Mouse (Mus musculus) CD4-positive helper T cell, adult 2 months (primary cell): Measurements from ENCODE around the gene Shc4.

Experiments used
- DNase-seq: peaks from one replicate; pipeline ENCODE4 v3.0.0-alpha.2; 2012; ENCODE audit warnings: low read depth, missing footprints, low spot score

The Shc4 gene

GRCm38 (mm10) chr2:125724086-125724430, at the start of gene Shc4:
Shc4 (minus strand) TSS chr2:125724148.
- DNase-seq = no peak

GRCm38 (mm10) chr2:125765029-125765428, 41.1 kb upstream of the Shc4 start:
- DNase-seq = no peak

GRCm38 (mm10) chr2:125764531-125764930, 40.6 kb upstream of the Shc4 start:
- no peak for DNase-seq

- no peak for DNase-seq
Observed at GRCm38 (mm10) chr2:125749330-125749729, 25.4 kb upstream of the Shc4 start.

GRCm38 (mm10) chr2:125739338-125739737, 15.4 kb upstream of the Shc4 start:
- DNase-seq = no peak

GRCm38 (mm10) chr2:125738718-125739117, 14.8 kb upstream of the Shc4 start:
- DNase-seq = no peak

- no peak for DNase-seq
Observed at GRCm38 (mm10) chr2:125736025-125736343, 12.0 kb upstream of the Shc4 start.

- peak; percentile 51 for DNase-seq
Observed at GRCm38 (mm10) chr2:125735333-125736024, 11.5 kb upstream of the Shc4 start.

GRCm38 (mm10) chr2:125734741-125735140, 10.8 kb upstream of the Shc4 start:
- no peak for DNase-seq

GRCm38 (mm10) chr2:125731763-125732560, 8.0 kb upstream of the Shc4 start:
- DNase-seq = peak; percentile 83

GRCm38 (mm10) chr2:125724546-125725114, 682 bp upstream of the Shc4 start:
- DNase-seq = peak; percentile 58

- DNase-seq = peak; percentile 37
Observed at GRCm38 (mm10) chr2:125723408-125724085, 401 bp downstream of the Shc4 start.

GRCm38 (mm10) chr2:125723086-125723407, 901 bp downstream of the Shc4 start:
- DNase-seq = no peak

- no peak for DNase-seq
Observed at GRCm38 (mm10) chr2:125716599-125716998, 7.3 kb downstream of the Shc4 start.

GRCm38 (mm10) chr2:125706510-125706921, 17.4 kb downstream of the Shc4 start:
- DNase-seq = no peak

- no peak for DNase-seq
Observed at GRCm38 (mm10) chr2:125704907-125705631, 18.9 kb downstream of the Shc4 start.

- DNase-seq = no peak
Observed at GRCm38 (mm10) chr2:125702851-125703250, 21.1 kb downstream of the Shc4 start.

GRCm38 (mm10) chr2:125701606-125702005, 22.3 kb downstream of the Shc4 start:
- DNase-seq = no peak

GRCm38 (mm10) chr2:125696219-125696618, 27.7 kb downstream of the Shc4 start:
- no peak for DNase-seq

GRCm38 (mm10) chr2:125694798-125695197, 29.1 kb downstream of the Shc4 start:
- no peak for DNase-seq

- DNase-seq = no peak
Observed at GRCm38 (mm10) chr2:125692010-125692409, 31.9 kb downstream of the Shc4 start.
